Mouse (Mus musculus): ENCODE data around the gene Otud3.
"Not testable (repeated sequence)": the region's sequence is repeated elsewhere in the genome, so short reads cannot be mapped to it uniquely, and the experiment has no call there.

Otud3 gene

GRCm38 (mm10) chr4:138892655-138893054 is 21.1 kb downstream of the Otud3 start:
- no peak for DNase-seq (ENCODE audit: low spot score in 2 of 2)

DNA sequence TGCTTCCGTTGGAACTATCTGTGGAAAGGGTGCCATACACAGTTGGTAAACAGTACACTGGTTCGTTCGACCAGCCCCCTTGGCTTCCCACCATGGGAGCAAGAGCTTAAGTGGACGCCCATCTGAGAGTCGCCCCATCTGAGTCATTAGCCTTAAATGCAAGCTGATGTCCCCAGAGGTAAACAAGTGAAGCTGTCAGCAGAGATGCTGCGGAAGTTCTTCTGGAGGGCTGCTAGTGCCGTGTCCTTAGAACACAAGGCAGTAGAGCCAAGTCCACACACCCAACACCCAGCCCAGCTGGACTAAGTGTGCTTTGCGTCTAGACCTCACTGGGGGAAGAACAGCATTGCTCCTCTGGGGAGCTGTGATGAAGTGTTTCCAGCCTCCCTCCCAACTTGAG is 24.1 kb downstream of the Otud3 start:
- peak; percentile 40 to 47 for DNase-seq (ENCODE audit: low spot score in 2 of 2)

DNA sequence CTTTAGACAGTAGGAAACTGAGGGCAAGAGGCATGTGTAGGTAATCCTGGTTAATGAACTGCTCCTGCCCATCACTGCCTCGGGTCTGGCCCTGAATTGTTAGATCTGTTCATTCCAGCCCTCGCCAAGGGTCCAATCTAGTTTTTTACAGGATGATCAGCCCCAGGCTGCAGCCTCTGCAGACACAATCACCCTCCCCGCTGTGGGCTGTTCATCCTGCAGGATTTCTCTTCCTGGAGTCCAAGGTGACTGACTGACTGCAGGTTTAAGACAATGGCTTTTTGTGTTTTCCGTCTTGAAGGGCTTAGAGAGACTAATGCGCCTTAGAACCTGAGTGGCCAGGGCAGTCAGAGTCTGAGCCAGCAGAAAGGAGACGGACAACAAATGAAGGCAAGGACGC is 24.6 kb downstream of the Otud3 start:
- DNase-seq (ENCODE audit: low spot score in 2 of 2), result no peak

- DNase-seq (ENCODE audit: low spot score in 2 of 2), result peak; percentile 72 to 77
Observed at GRCm38 (mm10) chr4:138884261-138884660, 29.5 kb downstream of the Otud3 start.

DNA sequence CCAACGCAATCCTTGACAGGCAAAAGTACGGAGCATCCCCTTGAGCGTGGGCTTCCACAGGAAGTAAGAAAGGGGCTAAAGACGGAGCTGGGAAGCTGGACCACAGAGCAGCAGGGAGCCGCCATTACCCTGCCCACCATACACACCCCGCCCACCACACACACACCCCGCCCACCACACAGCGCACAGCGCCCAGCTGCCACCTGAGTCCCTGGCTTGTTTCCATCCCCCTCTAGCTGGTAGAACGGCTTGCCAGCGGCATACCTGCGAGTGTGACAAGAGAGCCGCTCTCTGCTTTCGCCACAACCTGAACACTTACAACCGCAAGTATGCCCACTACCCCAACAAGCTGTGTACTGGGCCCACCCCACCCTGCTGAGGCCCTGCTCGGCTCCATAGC is 31.6 kb downstream of the Otud3 start:
- no peak for DNase-seq (ENCODE audit: low spot score in 2 of 2)

- peak; percentile 30 to 49 for DNase-seq (ENCODE audit: low spot score in 2 of 2)
Observed at GRCm38 (mm10) chr4:138880811-138881584, 32.7 kb downstream of the Otud3 start.

GRCm38 (mm10) chr4:138879808-138880207 is 33.9 kb downstream of the Otud3 start:
- DNase-seq (ENCODE audit: low spot score in 2 of 2), result no peak

GRCm38 (mm10) chr4:138878783-138879182 is 35.0 kb downstream of the Otud3 start:
- DNase-seq (ENCODE audit: low spot score in 2 of 2), result peak; percentile 56 to 60

DNA sequence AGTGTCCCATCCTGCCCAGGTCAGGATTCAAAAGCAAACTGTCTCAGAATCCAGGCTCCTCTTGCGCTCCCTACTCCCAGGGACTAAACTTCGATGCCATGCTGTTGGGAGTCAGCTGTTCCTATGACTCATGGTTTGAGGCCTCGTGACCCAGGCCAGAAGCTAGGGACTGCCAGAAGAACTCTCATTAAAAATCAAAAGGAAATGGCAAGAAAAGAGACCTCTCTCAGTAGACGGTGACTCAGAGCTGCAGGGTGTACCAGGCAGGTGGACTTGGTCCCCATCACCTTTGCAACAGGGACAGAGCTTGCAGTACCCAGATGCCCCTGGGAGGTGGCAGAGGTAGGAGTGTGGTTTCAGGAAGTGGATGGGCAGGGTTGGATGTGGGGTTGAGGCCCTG is 36.0 kb downstream of the Otud3 start, which contains the start of gene Pla2g2e:
Gene Pla2g2e, plus strand, starts transcription at position 212 of the 400 bp plus-strand sequence.
- peak; percentile 40 for DNase-seq (ENCODE audit: low spot score in 2 of 2)

GRCm38 (mm10) chr4:138875986-138876385 is 37.8 kb downstream of the Otud3 start:
- no peak for DNase-seq (ENCODE audit: low spot score in 2 of 2)

DNA sequence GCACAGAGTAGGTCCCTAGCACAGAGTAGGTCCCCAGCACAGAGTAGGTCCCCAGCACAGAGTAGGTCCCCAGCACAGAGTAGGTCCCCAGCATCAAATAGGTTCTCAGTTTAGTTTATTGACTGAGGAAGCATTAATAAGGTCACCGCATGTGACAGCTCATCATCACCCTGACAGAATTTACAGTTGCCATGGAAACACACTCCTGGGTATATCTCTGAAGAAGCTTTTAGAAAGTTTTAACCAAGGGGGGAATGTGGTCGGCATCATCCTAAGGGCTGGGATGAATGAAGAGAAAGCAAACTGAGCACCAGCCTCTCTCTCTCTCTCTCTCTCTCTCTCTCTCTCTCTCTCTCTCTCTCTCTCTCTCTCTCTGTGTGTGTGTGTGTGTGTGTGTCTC is 38.5 kb downstream of the Otud3 start:
- DNase-seq (ENCODE audit: low spot score in 2 of 2), result not testable (repeated sequence)

GRCm38 (mm10) chr4:138873864-138874263 is 39.9 kb downstream of the Otud3 start, which contains the start of gene Gm13030:
Gm13030 (minus strand) TSS chr4:138873964.
- no peak for DNase-seq (ENCODE audit: low spot score in 2 of 2)

GRCm38 (mm10) chr4:138868666-138869065 is 45.1 kb downstream of the Otud3 start:
- DNase-seq (ENCODE audit: low spot score in 2 of 2), result no peak

DNA sequence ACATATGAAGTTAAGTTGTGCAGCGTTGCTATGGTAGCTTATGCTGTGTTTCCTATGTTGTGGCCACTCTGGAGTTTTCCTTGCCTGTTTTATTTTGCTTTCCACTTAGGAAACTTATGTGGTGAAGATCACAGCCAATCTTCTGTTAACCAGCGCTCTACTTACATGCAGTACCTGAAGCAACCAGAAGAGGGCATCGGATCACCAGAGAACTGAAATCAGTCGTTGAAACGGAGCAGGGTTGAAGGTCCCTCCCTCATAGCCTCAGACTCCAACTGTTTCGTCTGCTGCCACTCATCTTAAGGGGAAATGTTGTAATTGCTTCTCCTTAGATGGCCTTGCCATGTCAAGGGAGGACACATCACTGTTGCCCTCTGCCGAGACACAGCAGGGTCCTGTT is 47.3 kb downstream of the Otud3 start:
- DNase-seq (ENCODE audit: low spot score in 2 of 2), result peak in 1 of 2 experiments; percentile 75

GRCm38 (mm10) chr4:138865991-138866390 is 47.8 kb downstream of the Otud3 start:
- DNase-seq (ENCODE audit: low spot score in 2 of 2), result no peak

DNA sequence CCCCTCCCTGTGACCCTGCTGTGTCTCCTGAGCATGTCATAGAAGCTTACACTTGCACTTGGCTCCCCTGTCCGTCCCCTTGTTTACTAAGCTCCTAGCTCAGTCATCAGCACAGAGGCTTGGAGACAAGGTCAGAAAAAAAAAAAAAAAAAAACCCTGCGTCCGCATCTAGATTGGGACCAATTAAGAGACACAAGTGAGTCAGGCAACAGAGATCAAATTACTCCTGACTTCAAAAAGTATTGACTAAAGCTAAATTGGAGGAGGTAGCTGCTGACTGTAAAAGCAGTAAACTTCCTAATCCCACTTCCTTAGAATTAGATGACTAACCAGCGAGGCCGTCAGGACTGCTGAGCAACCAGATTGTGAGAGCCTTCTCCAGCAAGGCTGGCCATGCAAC is 48.7 kb downstream of the Otud3 start:
- DNase-seq (ENCODE audit: low spot score in 2 of 2), result no peak

GRCm38 (mm10) chr4:138863344-138863998 is 50.3 kb downstream of the Otud3 start, which contains the start of gene Pla2g5:
Pla2g5 (minus strand) TSS chr4:138863482.
- no peak for DNase-seq (ENCODE audit: low spot score in 2 of 2)

DNA sequence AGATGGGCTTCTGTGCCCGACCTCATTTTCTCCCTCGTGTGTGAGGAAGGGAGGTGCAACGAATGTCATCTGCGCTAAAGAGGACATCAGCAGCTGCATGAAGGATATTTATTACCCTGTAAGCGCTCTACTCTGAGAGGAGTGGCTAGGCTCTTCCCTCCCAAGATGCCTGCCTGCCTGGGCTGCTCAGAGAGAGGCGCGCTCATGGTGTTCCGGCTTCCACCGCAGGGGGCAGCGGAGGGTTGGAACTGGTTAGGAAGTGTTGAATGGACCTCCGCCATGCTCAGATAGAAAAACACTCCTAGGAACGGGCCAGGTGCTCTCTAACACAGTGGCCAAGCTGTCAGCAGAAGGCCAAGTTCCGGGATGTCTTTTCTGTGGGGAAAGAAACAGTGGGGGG is 54.0 kb downstream of the Otud3 start:
- DNase-seq (ENCODE audit: low spot score in 2 of 2), result no peak

DNA sequence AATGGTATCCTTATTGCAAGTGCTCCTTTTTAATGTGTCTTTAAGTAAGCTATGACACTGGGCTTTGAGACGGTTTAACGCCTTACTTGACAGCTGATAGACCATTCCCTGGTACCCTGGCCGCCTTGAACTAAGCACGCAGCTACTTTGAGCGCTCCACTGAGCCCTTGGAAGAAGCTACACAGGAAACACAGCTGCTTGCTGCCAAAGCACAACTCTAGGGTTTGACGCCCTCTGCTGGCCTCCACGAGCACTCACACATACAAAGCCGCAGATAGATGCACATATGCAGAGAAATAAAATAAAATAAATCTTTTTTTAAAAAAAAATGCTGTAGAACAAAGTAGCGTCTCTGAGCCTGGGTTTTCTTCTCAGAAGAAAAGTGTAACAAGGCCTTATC is 54.5 kb downstream of the Otud3 start:
- no peak for DNase-seq (ENCODE audit: low spot score in 2 of 2)

DNA sequence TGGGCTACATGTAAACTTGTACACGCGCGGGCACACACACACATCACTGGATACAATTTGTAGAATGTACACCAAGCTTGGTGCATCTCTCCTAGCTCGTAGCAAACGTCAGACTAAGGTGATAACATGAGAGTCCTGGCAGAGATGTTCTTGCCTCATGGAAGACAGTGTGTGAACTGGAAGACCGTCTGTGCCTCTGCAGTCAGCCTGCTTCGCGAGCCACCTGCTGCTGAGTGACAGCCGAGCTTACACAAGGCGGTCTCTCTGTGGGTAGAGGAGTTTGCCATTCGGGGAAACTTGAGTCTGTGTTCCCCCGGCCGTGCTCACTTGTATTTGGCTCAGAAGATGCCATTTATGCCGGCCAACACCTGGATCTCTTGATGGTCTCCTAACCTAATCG is 55.3 kb downstream of the Otud3 start:
- no peak for DNase-seq (ENCODE audit: low spot score in 2 of 2)

DNA sequence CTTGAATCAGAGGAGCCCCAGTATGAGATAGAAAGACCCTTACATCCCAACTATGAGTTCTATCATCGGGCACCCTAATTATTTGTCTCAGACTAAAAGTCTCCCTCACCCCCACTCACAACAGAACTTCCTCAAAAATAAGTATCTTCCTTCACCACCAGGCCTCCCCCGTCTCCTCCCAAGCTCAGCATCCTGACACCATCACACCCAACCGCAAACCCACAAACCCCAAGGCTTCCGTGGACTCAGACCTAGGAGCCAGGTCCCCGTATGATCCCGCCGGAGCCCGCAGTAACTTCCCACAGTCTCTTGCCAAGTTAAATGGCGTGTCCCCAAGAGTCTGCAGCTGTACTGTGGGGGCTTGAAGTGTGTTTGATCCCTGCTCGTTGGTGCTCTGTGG is 56.2 kb downstream of the Otud3 start:
- DNase-seq (ENCODE audit: low spot score in 2 of 2), result no peak

- DNase-seq (ENCODE audit: low spot score in 2 of 2), result peak in 1 of 2 experiments; percentile 28
Observed at GRCm38 (mm10) chr4:138856491-138856890, 57.3 kb downstream of the Otud3 start.

GRCm38 (mm10) chr4:138855092-138855632 is 58.6 kb downstream of the Otud3 start:
- no peak for DNase-seq (ENCODE audit: low spot score in 2 of 2)

All from heart, adult 9 months (tissue).